Mouse (Mus musculus) heart, embryonic 16.5 days (tissue): ENCODE data around the gene Gcgr. TPM values are rescaled to one million over a fixed set of nuclear protein-coding genes. Genes with fewer than 3 reads are reported as not detected.
A peak's percentile ranks its signal among the peaks of the same experiment; 100 is the strongest.
"Not testable (repeated sequence)": the region's sequence is repeated elsewhere in the genome, so short reads cannot be mapped to it uniquely, and the experiment has no call there.

ENCODE experiments used
- ATAC-seq: fragments of 200-750 bp; cut with Nextera tagmentation; replicated peaks from 2 replicates; pipeline ENCODE4 v1.8.0; 2017; ENCODE audit warnings: moderate number of reproducible peaks; ENCODE audit not compliant: insufficient read depth, low FRiP score; ENCODE audit errors: extremely low read depth
- H3K27ac ChIP-seq: fragments of 300-500 bp; sonication (generic); 2 replicates; pipeline ENCODE4 v1.5.1; 2014; ENCODE audit warnings: mild to moderate bottlenecking, low read length, control low read depth, moderate library complexity
- H3K27me3 ChIP-seq: fragments of 300-500 bp; sonication (generic); 2 replicates; pipeline ENCODE4 v1.6.1; 2014; ENCODE audit warnings: low read length, mixed read lengths; ENCODE audit not compliant: control insufficient read depth, insufficient read depth
- H3K36me3 ChIP-seq: fragments of 300-500 bp; sonication (generic); 2 replicates; pipeline ENCODE4 v1.6.1; 2014; ENCODE audit not compliant: control insufficient read depth, insufficient read depth
- H3K4me1 ChIP-seq: fragments of 300-500 bp; sonication (generic); 2 replicates; pipeline ENCODE4 v1.6.1; 2014; ENCODE audit warnings: low read length, mixed read lengths; ENCODE audit not compliant: control insufficient read depth, insufficient read depth
- H3K4me2 ChIP-seq: fragments of 300-500 bp; sonication (generic); 2 replicates; pipeline ENCODE4 v1.6.1; 2014; ENCODE audit warnings: low read depth, mild to moderate bottlenecking, control low read depth, low read length
- H3K4me3 ChIP-seq: fragments of 300-500 bp; sonication (generic); 2 replicates; pipeline ENCODE4 v1.5.1; 2014; ENCODE audit warnings: mild to moderate bottlenecking, control low read depth, low read length
- H3K9ac ChIP-seq: fragments of 300-500 bp; sonication (generic); 2 replicates; pipeline ENCODE4 v1.6.1; 2014; ENCODE audit warnings: low read length, control low read depth
- H3K9me3 ChIP-seq: fragments of 300-500 bp; sonication (generic); replicated peaks from 2 replicates; pipeline ENCODE4 v1.6.1; 2016; ENCODE audit warnings: low read length; ENCODE audit not compliant: control insufficient read depth
- WGBS: fragments of 180-500 bp; shearing (Covaris S2); extraction: QIAGEN DNeasy Blood & Tissue Kit; methylation state at CpG from one replicate; pipeline ENCODE4 v1.1.7; 2014; 5-methylcytosine and 5-hydroxymethylcytosine counted together
- polyA plus RNA-seq: library from polyadenylated mRNA; unstranded; fragments of >200 nt; fragmentation: Nextera tagmentation; extraction: Ambion mirVana; gene quantifications from 2 replicates; pipeline ENCODE4 v1.2.1, GENCODE M21; 2015

Gene Gcgr
- polyA plus RNA-seq, 1 experiment from 2014 or later, result 1.4 TPM

DNA sequence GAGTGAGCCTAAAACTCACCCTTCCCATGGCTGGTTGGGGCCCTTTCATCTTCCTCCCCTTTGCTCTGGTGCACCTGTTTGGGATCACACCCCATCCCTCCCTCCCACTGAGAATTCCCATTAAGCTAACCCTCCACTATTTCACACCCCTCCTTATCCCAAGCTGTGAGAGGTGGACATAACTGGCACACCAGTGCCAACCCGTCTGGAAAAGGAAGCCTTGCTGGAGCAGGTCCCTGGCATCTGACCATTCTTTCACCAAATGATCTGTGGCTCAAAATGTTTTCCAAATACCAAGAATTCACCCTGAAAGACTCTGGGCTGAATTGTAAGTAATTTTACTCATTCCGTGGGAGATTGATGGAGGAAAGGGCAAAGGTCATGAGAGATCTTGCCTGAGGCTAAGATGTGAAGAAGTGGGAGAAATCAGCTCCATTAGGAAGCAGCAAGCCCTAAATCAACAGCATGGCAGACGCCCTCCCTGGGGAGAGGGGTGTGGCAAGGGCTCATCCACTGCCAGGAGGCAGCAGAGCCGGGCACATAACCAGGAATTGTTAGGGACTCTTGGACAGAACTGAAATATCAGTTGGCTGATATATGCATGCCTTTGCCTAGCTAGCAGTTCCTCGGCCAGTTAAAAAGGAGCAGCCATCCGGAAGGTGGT is 17.6 kb upstream of the Gcgr start:
- Histone ChIP-seq H3K4me1 (no peaks in the 10 kb centered on the region; the same call in 1 of the 2 replicates), H3K4me2 (no peak overlapping the region), H3K36me3 (no peaks in the 10 kb centered on the region), H3K27ac (no peak overlapping the region), H3K4me3 (no peak overlapping the region), H3K9ac (no peak overlapping the region), H3K9me3 (no peaks in the 10 kb centered on the region), H3K27me3 (no peaks in the 10 kb centered on the region)
- ATAC-seq, result no peak
- 49% methylated on average over 6 of the region's 6 CpGs for WGBS

GRCm38 (mm10) chr11:120514262-120514661 is 16.2 kb upstream of the Gcgr start:
- not testable (repeated sequence) for H3K9me3 ChIP-seq, H3K27ac ChIP-seq, H3K4me2 ChIP-seq, H3K4me1 ChIP-seq, ATAC-seq, H3K36me3 ChIP-seq, H3K9ac ChIP-seq, H3K4me3 ChIP-seq, H3K27me3 ChIP-seq
- WGBS, result 85% methylated on average over 2 of the region's 2 CpGs

GRCm38 (mm10) chr11:120515611-120516010 is 14.9 kb upstream of the Gcgr start:
- no peaks in the 10 kb centered on the region for H3K9me3 ChIP-seq
- no peak overlapping the region for H3K4me2 ChIP-seq
- H3K4me3 ChIP-seq, result no peak overlapping the region
- H3K9ac ChIP-seq, result no peak overlapping the region
- ATAC-seq, result 0 out of 2 replicates have a peak, but pooled peaks have one; percentile 11
- no peaks in the 10 kb centered on the region for H3K27me3 ChIP-seq
- no peaks in the 10 kb centered on the region for H3K36me3 ChIP-seq
- WGBS, result 17% methylated on average over 17 of the region's 17 CpGs
- H3K4me1 ChIP-seq, result peaks cover 8% of the 10 kb centered on the region
- no peak overlapping the region for H3K27ac ChIP-seq

DNA sequence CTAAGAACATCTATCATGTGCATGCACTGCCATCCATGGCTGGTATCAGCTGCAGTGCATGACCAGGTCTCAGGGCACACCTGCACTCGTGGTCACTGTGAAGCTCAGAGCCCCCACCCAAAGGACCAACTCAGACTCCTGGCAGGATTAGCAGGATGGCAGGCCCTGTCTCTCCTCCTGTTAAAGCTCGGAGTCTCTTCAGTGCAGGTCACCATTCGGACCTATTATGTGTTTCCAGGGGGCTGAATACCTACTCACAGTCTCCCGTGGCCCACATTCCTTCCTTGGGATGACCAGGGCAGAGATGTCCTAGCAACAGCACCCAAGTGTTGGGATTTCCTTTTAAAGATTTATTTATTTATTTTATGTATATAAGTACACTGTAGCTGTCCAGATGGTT is 13.4 kb upstream of the Gcgr start:
- H3K9me3 ChIP-seq, result no peaks in the 10 kb centered on the region
- H3K4me3 ChIP-seq, result no peak overlapping the region
- H3K4me1 ChIP-seq, result peaks cover 12% of the 10 kb centered on the region
- H3K27ac ChIP-seq, result no peak overlapping the region
- no peak overlapping the region for H3K4me2 ChIP-seq
- H3K36me3 ChIP-seq, result no peaks in the 10 kb centered on the region
- H3K27me3 ChIP-seq, result no peaks in the 10 kb centered on the region
- WGBS, result 86% methylated on average over 4 of the region's 4 CpGs
- H3K9ac ChIP-seq, result no peak overlapping the region
- ATAC-seq, result no peak

DNA sequence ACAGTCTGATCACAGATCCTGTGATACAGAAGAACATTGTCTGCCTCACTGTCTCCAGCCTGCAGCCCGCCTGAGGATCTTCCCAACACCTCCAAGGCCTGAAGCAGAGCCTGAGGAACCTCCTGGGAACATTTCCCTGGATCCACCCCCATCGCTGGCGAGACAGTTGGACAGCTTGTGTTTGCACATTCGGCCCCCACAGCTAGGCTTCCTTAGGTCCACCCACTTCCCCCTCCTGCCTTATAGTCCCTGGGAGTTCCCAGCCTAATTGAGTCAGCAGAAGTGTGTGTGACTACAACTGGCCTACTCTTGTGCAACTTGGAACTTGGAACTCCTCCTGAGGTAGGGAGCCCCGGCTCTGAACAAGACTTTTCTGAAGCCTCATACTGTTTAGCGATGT is 12.5 kb upstream of the Gcgr start:
- no peak overlapping the region for H3K4me2 ChIP-seq
- H3K4me3 ChIP-seq, result no peak overlapping the region
- H3K27ac ChIP-seq, result peak overlapping the region; percentile 31
- H3K36me3 ChIP-seq, result no peaks in the 10 kb centered on the region
- whole genome bisulfite sequencing, result 56% methylated on average over 6 of the region's 6 CpGs
- H3K27me3 ChIP-seq, result no peaks in the 10 kb centered on the region; the same call in 1 of the 2 replicates
- 0 out of 2 replicates have a peak, but pooled peaks have one; percentile 38 for ATAC-seq
- H3K9ac ChIP-seq, result no peak overlapping the region
- peaks cover 12% of the 10 kb centered on the region for H3K4me1 ChIP-seq
- no peaks in the 10 kb centered on the region for H3K9me3 ChIP-seq

DNA sequence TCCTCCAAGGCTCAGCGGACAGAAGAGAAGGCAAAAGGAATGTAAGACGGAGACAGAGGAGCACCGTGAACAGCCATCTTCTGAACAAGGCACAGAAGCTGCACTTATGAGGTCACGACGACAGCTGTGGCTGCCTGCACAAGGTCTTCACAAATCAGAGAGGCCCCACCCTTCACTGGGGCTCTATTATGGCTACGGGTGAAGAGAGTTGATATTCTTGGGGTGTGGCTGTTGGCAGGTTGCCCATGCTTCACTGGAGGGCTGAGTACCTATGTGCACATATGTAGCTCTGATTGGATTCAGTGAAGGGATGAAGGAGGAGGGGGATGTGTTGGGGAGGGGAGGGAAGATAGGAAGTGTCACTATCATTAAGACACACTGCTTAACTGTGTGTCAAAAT is 11.9 kb upstream of the Gcgr start:
- WGBS, result 55% methylated on average over 6 of the region's 6 CpGs

GRCm38 (mm10) chr11:120519738-120520137 is 10.8 kb upstream of the Gcgr start:
- peak overlapping the region; percentile 20 for H3K4me2 ChIP-seq
- H3K27ac ChIP-seq, result peak overlapping the region; percentile 63
- H3K9ac ChIP-seq, result peak overlapping the region; percentile 55
- no peak overlapping the region for H3K4me3 ChIP-seq
- H3K9me3 ChIP-seq, result no peaks in the 10 kb centered on the region
- H3K4me1 ChIP-seq, result peaks cover 12% of the 10 kb centered on the region
- ATAC-seq, result peak; percentile 71
- H3K36me3 ChIP-seq, result no peaks in the 10 kb centered on the region
- 27% methylated on average over 9 of the region's 9 CpGs for WGBS
- H3K27me3 ChIP-seq, result no peaks in the 10 kb centered on the region; the same call in 1 of the 2 replicates

More for the DNA sequence above, 11.9 kb upstream of the Gcgr start:
- Histone ChIP-seq H3K9me3 (no peaks in the 10 kb centered on the region), H3K4me2 (no peak overlapping the region), H3K9ac (no peak overlapping the region), H3K27me3 (no peaks in the 10 kb centered on the region; the same call in 1 of the 2 replicates), H3K4me3 (no peak overlapping the region), H3K4me1 (peaks cover 12% of the 10 kb centered on the region), H3K36me3 (no peaks in the 10 kb centered on the region), H3K27ac (peak overlapping the region; percentile 31)
- no peak for ATAC-seq

- 58% methylated on average over 9 of the region's 9 CpGs for WGBS
- no peak overlapping the region; the same call in 1 of the 2 replicates for H3K27ac ChIP-seq
Measured at GRCm38 (mm10) chr11:120520498-120520897, 10.0 kb upstream of the Gcgr start.

GRCm38 (mm10) chr11:120520967-120521540 is 9.4 kb upstream of the Gcgr start:
- Histone ChIP-seq H3K4me3 (no peak overlapping the region), H3K36me3 (no peaks in the 10 kb centered on the region), H3K9me3 (no peaks in the 10 kb centered on the region), H3K9ac (peak overlapping the region; percentile 47), H3K4me2 (no peak overlapping the region), H3K27ac (peak overlapping the region; percentile 64), H3K27me3 (no peaks in the 10 kb centered on the region; the same call in 1 of the 2 replicates), H3K4me1 (peaks cover 12% of the 10 kb centered on the region)
- 49% methylated on average over 5 of the region's 5 CpGs for WGBS
- ATAC-seq, result 0 out of 2 replicates have a peak, but pooled peaks have one; percentile 21

More at GRCm38 (mm10) chr11:120520498-120520897, 10.0 kb upstream of the Gcgr start:
- Histone ChIP-seq H3K4me2 (no peak overlapping the region), H3K4me1 (peaks cover 12% of the 10 kb centered on the region), H3K9ac (no peak overlapping the region), H3K4me3 (no peak overlapping the region), H3K36me3 (no peaks in the 10 kb centered on the region), H3K9me3 (no peaks in the 10 kb centered on the region), H3K27me3 (no peaks in the 10 kb centered on the region; the same call in 1 of the 2 replicates)
- ATAC-seq, result no peak
